ENCODE assay signal across 8 mouse cellular contexts in genomic region chr14:30650969-30651368, GRCm38 (mm10). TPM values are rescaled to one million over a fixed set of nuclear protein-coding genes. Genes with fewer than 3 reads are reported as not detected.
DNase-seq lines count a peak whose midpoint lies in the region; ATAC-seq lines count a peak whose summit lies in the region.

No protein-coding gene starts in this region.

- intact Hi-C loops in heart, postnatal 14 days (cut with DNase I) = loop anchor here (2.0 to 5.0 kb wide), 2 partner anchors 24 to 59 kb away; partner anchors contain the start of gene Prkcd

- no peaks in the 10 kb centered on the region for H3K9me3 ChIP-seq in limb, embryonic 13.5 days
- H3K9me3 ChIP-seq in limb, embryonic 10.5 days (replicated peaks) = no peaks in the 10 kb centered on the region

- no peak overlapping the region for H3K9ac ChIP-seq in limb, embryonic 13.5 days

- DNase-seq in limb, embryonic 10.5 days (ENCODE audit: low spot score) = no peak
- peak; percentile 54 to 67 for DNase-seq in adrenal gland, adult 18-20 months (ENCODE audit: low spot score in 2 of 2)
- peak; percentile 88 for DNase-seq in fibroblast of lung, adult 2 months (ENCODE audit: low read depth)
- peak; percentile 71 to 81 for DNase-seq in heart, postnatal 14 days
- peak; percentile 63 to 75 for DNase-seq in layer of hippocampus, postnatal 10 days (ENCODE audit: low spot score in 2 of 2)
- DNase-seq in ovary, postnatal 36 days (ENCODE audit: low spot score) = peak; percentile 88

- 0 out of 2 replicates have a peak, but pooled peaks have one; percentile 45 for ATAC-seq in limb, embryonic 13.5 days (ENCODE audit: low FRiP score, low read depth)
- ATAC-seq in inflammation-experienced regulatory T-cells, adult 6 months = no peak

- no peaks in the 10 kb centered on the region for H3K36me3 ChIP-seq in limb, embryonic 13.5 days
- H3K36me3 ChIP-seq in limb, embryonic 10.5 days = no peaks in the 10 kb centered on the region

- H3K27me3 ChIP-seq in limb, embryonic 13.5 days = no peaks in the 10 kb centered on the region
- H3K27me3 ChIP-seq in limb, embryonic 10.5 days (ENCODE audit: low read depth, poor library complexity, severe bottlenecking) = no peaks in the 10 kb centered on the region

- H3K4me3 ChIP-seq in limb, embryonic 13.5 days = no peak overlapping the region
- H3K4me3 ChIP-seq in limb, embryonic 10.5 days = no peak overlapping the region

- 15% methylated on average over 4 of the region's 4 CpGs for WGBS in limb, embryonic 13.5 days
- 15% methylated on average over 4 of the region's 4 CpGs for WGBS in limb, embryonic 10.5 days

- no peak overlapping the region for H3K4me2 ChIP-seq in limb, embryonic 13.5 days (replicated peaks)

- peaks cover 11% of the 10 kb centered on the region for H3K4me1 ChIP-seq in limb, embryonic 13.5 days
- peaks cover 5% of the 10 kb centered on the region; the same call in 1 of the 2 replicates for H3K4me1 ChIP-seq in limb, embryonic 10.5 days

- no peak overlapping the region for H3K27ac ChIP-seq in limb, embryonic 13.5 days
- H3K27ac ChIP-seq in limb, embryonic 10.5 days = no peak overlapping the region

RNA-seq across cellular contexts. Expression of gene Rft1, which starts 3.2 kb away (rescaled TPM):
- 20.7 and 21.0 TPM in 2 replicates for polyA plus RNA-seq in limb, embryonic 13.5 days (2015; fragmentation: Nextera tagmentation; extraction: Ambion mirVana)
- polyA plus RNA-seq in limb, embryonic 10.5 days (2016; fragmentation: Nextera tagmentation; extraction: Ambion mirVana) = 16.6 and 19.3 TPM in 2 replicates
- 10 to 100 TPM; 20.8 to 35.3 TPM for total RNA-seq in adrenal gland, adult 18-20 months (2021)
- 1 to 10 TPM; 9.2 to 9.5 TPM for total RNA-seq in heart, postnatal 14 days (2021)
- 10 to 100 TPM; 10.2 to 11.2 TPM for total RNA-seq in layer of hippocampus, postnatal 10 days (2021)
- polyA plus RNA-seq in inflammation-experienced regulatory T-cells, adult 6 months (2017; shearing (Covaris generic)) = 10 to 100 TPM; 10.9 to 17.1 (median 15.5) TPM

RNA-seq across cellular contexts. Expression of gene Prkcd, which starts 25.0 kb away (rescaled TPM):
- polyA plus RNA-seq in limb, embryonic 13.5 days (2015; fragmentation: Nextera tagmentation; extraction: Ambion mirVana) = 50.8 and 58.5 TPM in 2 replicates
- polyA plus RNA-seq in limb, embryonic 10.5 days (2016; fragmentation: Nextera tagmentation; extraction: Ambion mirVana) = 26.0 and 36.8 TPM in 2 replicates
- 100 to 1,000 TPM; 123 to 353 TPM for total RNA-seq in adrenal gland, adult 18-20 months (2021)
- total RNA-seq in heart, postnatal 14 days (2021) = 10 to 100 TPM; 14.3 to 15.7 TPM
- total RNA-seq in layer of hippocampus, postnatal 10 days (2021) = 10 to 100 TPM; 37.2 to 38.6 TPM
- polyA plus RNA-seq in inflammation-experienced regulatory T-cells, adult 6 months (2017; shearing (Covaris generic)) = 10 to 100 TPM; 23.4 to 30.9 (median 28.3) TPM
